In the genomic region with DNA sequence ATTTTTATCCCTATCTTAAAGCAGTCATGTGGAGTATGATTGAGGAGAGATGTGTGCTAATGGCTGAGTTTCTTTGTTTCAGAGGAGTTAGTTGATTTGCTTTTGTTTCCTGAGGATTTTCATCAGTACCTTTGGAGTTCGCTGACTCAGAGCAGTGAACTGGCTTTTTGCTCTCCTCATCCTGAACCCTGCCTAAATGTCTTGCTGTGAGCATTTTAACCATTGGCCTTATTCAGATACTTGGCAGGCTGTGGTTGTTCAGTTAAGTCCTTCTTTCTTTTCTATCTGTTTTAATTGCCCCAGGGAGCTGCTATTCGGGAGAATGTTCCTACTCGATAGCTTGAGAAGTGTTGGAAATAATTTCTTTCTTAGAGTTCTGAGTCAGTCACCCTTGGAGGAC, we compare ENCODE assay signal across 28 mouse cellular contexts.
DNase-seq lines count a peak whose midpoint lies in the region; ATAC-seq and TF ChIP-seq lines count a peak whose summit lies in the region.
"Had no signal": no experiment of that assay in that cellular context is flagged by ENCODE, and none has a peak within 500 bp of the region (broad histone marks: within the 10 kb centered on the region; RNA-seq: fewer than 3 reads in every experiment).

No protein-coding gene starts in this region.

- 0 out of 2 replicates have a peak, but pooled peaks have one; percentile 36 for ATAC-seq in cerebellum, adult (ENCODE audit: insufficient number of reproducible peaks, low FRiP score, low TSS enrichment)
- ATAC-seq in liver, embryonic 11.5 days (replicated peaks; ENCODE audit: low FRiP score): no peak
- ATAC-seq: CD4-positive, CD25-positive, alpha-beta regulatory T cell, adult 4 months; forebrain, embryonic 14.5 days; forebrain, embryonic 16.5 days; Patski had no signal

- no peaks in the 10 kb centered on the region for H3K36me3 ChIP-seq in ES-E14 (ENCODE audit: control insufficient read depth, insufficient read depth, low read length, poor library complexity, severe bottlenecking)
- H3K36me3 ChIP-seq in liver, embryonic 11.5 days (ENCODE audit: control insufficient read depth, insufficient read depth, low read length): no peaks in the 10 kb centered on the region
- H3K36me3 ChIP-seq: embryonic facial prominence, embryonic 13.5 days; embryonic facial prominence, embryonic 15.5 days; forebrain, embryonic 10.5 days; forebrain, embryonic 12.5 days had no signal

- DNase-seq in cerebellum, adult 18-20 months: no peak
- DNase-seq in ES-E14 (ENCODE audit: low read depth, low spot score) (no peak), R1 (ENCODE audit: low read depth, low spot score) (peak; percentile 23)
- DNase-seq in brain, adult 2 months (ENCODE audit: low read depth, low spot score): peak; percentile 30
- no peak for DNase-seq in gastrocnemius, postnatal 36 days
- DNase-seq in liver, embryonic 11.5 days (ENCODE audit: low spot score): no peak
- no peak for DNase-seq in cerebellum, adult 11-12 months
- DNase-seq: adrenal gland, adult 8-10 months; adrenal gland, postnatal 14 days; adrenal gland, postnatal 36 days; B cell, adult 2 months; cerebellum, adult 11 months; cerebellum, adult 8-10 months; cerebellum, adult 9-11 months; cerebellum, postnatal 14 days; cerebellum, postnatal 36 days; embryo, embryonic 11 days had no signal

- no peaks in the 10 kb centered on the region for H3K27me3 ChIP-seq in liver, embryonic 11.5 days (replicated peaks; ENCODE audit: control insufficient read depth, insufficient read depth, low read length)
- H3K27me3 ChIP-seq: CH12.LX; embryonic facial prominence, embryonic 13.5 days; embryonic facial prominence, embryonic 15.5 days; forebrain, embryonic 12.5 days; Patski had no signal

- peaks cover 0 to 2% of the 10 kb centered on the region in 2 experiments; a peak in 1 of 4 replicates for H3K4me1 ChIP-seq in ES-E14 (ENCODE audit: control insufficient read depth in 2 of 2, insufficient read depth in 2 of 2, low read length in 2 of 2, poor library complexity in 1 of 2)
- no peaks in the 10 kb centered on the region for H3K4me1 ChIP-seq in liver, embryonic 11.5 days (replicated peaks; ENCODE audit: control insufficient read depth, insufficient read depth, low read length)
- H3K4me1 ChIP-seq: embryonic facial prominence, embryonic 13.5 days; embryonic facial prominence, embryonic 15.5 days; forebrain, embryonic 12.5 days had no signal

- H3K4me3 ChIP-seq in ES-E14 (ENCODE audit: insufficient read depth in 1 of 2, low read depth in 1 of 2, low read length in 2 of 2, poor library complexity in 1 of 2, severe bottlenecking in 1 of 2): no peak overlapping the region
- no peak overlapping the region for H3K4me3 ChIP-seq in liver, embryonic 11.5 days (ENCODE audit: low read depth, low read length)
- H3K4me3 ChIP-seq: embryonic facial prominence, embryonic 13.5 days; embryonic facial prominence, embryonic 15.5 days; erythroblast, embryonic 14.5 days; forebrain, embryonic 10.5 days; forebrain, embryonic 12.5 days had no signal

- H3K27ac ChIP-seq in ES-E14 (ENCODE audit: insufficient read depth, low read depth, low read length, poor library complexity, severe bottlenecking): no peak overlapping the region
- H3K27ac ChIP-seq in liver, embryonic 11.5 days (ENCODE audit: low read depth, low read length): no peak overlapping the region
- H3K27ac ChIP-seq: embryonic facial prominence, embryonic 13.5 days; embryonic facial prominence, embryonic 15.5 days; forebrain, embryonic 10.5 days; forebrain, embryonic 12.5 days had no signal

- no peaks in the 10 kb centered on the region for H3K9me3 ChIP-seq in ES-E14 (ENCODE audit: control insufficient read depth, insufficient read depth, low read depth, low read length)
- no peaks in the 10 kb centered on the region for H3K9me3 ChIP-seq in liver, embryonic 11.5 days (ENCODE audit: control insufficient read depth, low read length)
- H3K9me3 ChIP-seq: embryonic facial prominence, embryonic 13.5 days; embryonic facial prominence, embryonic 15.5 days; forebrain, embryonic 10.5 days; forebrain, embryonic 12.5 days had no signal

- no peak overlapping the region for H3K9ac ChIP-seq in ES-E14 (ENCODE audit: insufficient read depth, low read depth, low read length, poor library complexity, severe bottlenecking)
- H3K9ac ChIP-seq in liver, embryonic 11.5 days (ENCODE audit: low read depth, low read length): no peak overlapping the region
- H3K9ac ChIP-seq: embryonic facial prominence, embryonic 13.5 days; embryonic facial prominence, embryonic 15.5 days; forebrain, embryonic 12.5 days had no signal

- no peak overlapping the region for H3K4me2 ChIP-seq in liver, embryonic 11.5 days
- H3K4me2 ChIP-seq: embryonic facial prominence, embryonic 13.5 days; embryonic facial prominence, embryonic 15.5 days; forebrain, embryonic 12.5 days had no signal

- intact Hi-C loops in gastrocnemius, postnatal 36 days (cut with DNase I): no loop called here

- in situ Hi-C loops in ES-E14 (cut with MboI; ENCODE audit: low sequenced_read_pairs in 2 of 2, unreplicated experiment in 2 of 2): no loop called here

- 85% methylated on average over 3 of the region's 3 CpGs for WGBS in liver, embryonic 11.5 days

TF ChIP-seq in ES-E14, 5 proteins besides CTCF, POLR2A, EP300 and RAD21:
- TF ChIP-seq CHD2 (IDR thresholded peaks at IDR 0.05; ENCODE audit: low read depth, low read length) (no peak), MAFK (IDR thresholded peaks at IDR 0.05; ENCODE audit: insufficient read depth, low read depth, low read length) (0 out of 2 replicates have a peak, but pooled peaks have one; percentile 13)

Comparison
In these comparisons a context has a peak if more than half of its experiments do, and no peak if none do; other contexts are left out.
1. DNase-seq: peak in R1 (single experiment) and brain, adult 2 months (single experiment); none in cerebellum, adult 18-20 months (0 of 2), ES-E14 (single experiment), gastrocnemius, postnatal 36 days (0 of 2), liver, embryonic 11.5 days (single experiment) and cerebellum, adult 11-12 months (single experiment).